Mouse (Mus musculus): ENCODE data around the gene Padi6.

Padi6 gene

DNA sequence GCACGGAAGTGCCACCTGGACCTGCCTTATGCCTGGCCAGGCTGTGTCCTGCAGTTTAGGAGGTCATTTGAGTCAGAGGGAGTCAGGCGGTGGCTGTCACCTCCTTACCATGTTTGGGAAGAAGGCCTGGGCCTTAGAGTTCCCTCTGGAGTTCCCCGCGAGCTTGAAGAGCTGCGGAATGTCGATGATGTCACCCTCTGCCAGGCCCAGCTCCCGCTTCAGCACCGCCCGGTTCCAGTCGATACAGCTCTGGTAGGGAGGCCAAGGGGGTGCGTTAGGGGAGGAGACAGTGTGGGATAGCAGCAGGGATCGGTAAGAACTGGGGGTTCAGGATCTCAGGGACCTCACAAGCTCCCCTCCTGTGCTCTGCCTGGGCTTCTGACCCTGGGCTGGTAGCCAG lies 5.5 kb upstream of the Padi6 start:
- DNase-seq: no peak

DNA sequence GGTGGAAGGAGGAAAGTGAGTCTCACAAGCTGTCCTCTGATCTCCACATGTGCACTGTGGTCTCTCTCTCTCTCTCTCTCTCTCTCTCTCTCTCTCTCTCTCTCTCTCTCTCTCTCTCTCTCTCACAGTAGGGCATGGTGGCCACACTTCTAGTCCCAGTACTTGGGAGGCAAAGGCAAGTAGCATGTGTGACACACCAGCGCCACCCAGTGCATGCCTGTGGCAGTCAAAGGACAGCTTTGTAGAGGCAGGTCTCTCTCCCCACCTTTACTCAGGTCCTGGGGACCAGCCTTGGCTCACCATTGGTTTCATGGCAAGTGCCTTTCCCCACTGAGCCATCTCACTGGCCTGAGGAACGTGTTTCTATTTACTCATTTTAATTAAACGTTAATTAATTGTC lies 2.2 kb upstream of the Padi6 start:
- peak; percentile 91 for DNase-seq

DNA sequence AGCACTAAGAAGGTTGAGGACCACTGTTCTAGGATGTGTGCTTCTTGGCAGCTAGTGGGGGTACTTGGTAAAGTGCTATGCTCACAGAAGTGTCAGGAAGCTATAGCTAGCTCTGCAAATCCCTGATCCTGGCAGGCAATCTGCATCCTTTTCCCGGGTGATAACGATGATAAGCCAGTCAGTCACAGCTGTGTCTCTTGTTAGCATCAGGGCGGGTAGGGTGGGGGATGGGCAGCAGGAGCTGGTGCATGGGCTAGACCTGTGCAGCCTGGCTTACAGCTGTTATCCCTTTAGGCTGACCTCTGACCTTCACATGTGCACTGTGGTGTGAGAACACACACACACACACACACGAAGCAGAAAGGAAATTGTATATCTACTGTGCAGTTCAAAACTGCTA lies 643 bp upstream of the Padi6 start:
- DNase-seq: no peak

DNA sequence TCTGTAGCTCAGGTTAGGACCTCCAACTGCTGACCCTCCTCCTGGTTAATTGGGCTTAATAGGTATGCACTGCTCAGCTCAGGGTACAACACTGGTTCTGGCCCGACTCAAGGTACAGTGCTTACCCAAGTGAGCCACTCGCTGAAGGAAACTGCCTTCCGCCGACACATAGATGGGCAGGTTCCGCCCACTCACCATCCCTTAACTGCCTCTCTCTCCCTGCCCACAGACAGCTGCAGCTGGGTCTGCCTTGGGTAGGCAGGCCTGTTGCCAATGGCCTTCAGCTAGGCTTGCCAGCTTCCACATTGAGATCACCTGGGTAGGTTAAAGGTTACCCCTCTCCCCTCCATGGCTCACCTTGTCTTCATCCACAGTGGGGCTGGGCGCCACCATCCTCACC lies 1.0 kb downstream of the Padi6 start:
- DNase-seq: peak; percentile 39

DNA sequence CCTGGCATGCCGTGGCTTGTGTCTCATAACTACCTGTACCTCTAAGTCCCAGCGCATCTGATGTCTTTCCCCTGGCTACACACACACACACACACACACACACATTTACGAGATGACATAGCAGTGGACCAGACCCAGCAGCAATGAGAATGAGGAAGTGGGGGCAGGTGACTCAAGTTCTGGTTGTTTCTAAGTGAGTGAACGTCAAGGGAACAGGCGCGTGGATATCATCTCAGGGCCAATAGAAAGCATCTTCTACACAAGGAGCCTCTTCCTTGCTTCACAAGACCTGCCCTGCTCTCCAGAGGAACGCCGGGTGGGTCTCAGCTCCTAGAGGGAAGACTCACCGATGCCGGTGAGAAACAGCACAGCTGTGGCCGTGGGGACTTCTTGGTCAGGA lies 1.8 kb downstream of the Padi6 start:
- DNase-seq: no peak

DNA sequence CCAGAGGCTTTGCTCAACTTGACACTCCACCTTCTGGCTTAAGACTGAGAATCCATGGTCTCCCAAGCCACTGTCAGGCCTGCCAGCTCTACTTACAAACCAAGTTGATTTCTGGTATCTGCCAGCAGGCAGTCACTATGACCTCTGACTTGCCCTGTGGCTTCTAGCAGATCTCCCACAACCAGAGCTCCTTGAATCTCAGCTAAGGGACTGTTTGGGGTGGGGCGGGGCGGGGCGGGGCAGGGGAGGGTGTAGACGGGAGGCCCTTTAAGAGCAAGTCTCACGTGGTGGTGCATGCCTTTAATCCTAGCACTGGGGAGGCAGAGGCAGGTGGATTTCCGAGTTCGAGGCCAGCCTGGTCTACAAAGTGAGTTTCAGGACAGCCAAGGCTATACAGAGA lies 9.6 kb downstream of the Padi6 start:
- DNase-seq: no peak

DNA sequence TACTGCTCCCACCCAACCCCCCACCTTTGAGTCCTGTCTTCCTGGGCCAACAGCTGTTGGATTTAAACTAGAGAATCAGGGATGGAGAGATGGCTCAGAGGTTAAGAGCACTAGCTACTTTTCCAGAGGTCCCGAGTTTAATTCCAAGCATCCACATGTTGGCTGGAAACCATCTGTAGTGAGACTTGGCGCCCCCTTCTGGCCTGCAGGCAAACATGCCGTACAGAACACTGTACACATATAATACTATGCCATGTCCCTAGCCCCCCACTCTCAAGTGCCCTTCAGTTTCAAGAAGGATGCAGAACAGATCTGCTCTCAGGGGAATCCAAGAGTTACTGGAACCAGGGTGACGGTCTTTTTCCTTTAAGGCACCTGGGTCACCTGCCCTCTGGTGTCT lies 10.8 kb downstream of the Padi6 start:
- DNase-seq: peak; percentile 68

DNA sequence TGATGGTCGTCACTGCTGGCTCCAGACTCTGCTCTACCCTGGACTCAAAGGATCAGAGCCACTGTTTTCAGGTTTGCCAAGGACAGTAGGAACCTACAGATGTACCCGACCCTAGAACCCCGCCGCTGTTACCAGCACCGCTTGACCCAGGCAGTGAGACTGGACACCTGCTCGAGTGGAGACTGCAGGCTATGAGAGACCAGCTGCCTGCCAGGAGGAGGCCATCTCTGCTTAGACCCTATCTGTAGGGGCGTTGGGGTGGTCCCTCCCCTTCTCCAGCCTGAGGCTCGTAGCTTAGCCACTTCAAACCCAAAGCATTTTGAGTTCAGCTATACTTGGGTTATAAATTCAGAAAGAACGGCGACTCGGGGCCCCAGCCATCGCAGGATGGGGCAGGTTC lies 15.5 kb downstream of the Padi6 start:
- no peak for DNase-seq

DNA sequence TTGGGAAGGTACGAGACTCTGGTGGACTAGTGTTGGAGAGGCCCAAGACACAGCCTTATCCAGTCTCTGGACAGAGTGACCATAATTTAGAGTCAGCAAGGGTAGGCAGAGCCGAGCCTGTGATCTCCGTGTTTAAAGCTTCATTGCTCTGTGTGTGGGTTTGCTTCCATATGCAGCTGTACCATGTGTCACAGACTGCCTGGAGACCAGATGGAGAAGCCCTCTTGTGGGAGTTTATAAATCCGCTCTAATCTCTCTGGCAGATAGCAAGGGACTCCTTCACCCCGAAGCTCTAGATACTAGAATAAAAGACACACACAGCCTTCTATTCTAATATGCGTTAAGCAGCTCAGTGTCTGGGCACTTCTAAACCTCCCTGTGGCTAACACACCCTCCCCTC lies 17.7 kb downstream of the Padi6 start:
- no peak for DNase-seq

DNA sequence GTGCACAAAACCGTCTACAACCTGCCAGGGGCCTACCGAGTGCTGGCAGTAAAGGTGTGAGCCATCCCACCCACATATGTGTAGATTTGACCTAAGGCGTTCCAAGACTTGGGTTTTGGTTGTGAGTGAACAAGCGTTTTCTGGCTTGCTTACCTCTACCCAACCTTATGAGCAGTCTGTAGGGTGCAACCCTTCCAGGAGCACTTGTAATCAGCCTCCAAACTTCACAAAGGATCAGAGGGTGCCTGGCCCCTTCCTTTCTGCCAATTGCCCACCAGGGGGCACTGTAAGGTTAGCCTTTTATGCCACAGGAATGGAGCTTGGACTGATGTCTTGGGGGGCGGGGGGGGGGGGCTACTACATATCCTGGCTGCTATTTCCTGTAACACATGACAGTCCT lies 18.6 kb downstream of the Padi6 start:
- DNase-seq: peak; percentile 72

DNA sequence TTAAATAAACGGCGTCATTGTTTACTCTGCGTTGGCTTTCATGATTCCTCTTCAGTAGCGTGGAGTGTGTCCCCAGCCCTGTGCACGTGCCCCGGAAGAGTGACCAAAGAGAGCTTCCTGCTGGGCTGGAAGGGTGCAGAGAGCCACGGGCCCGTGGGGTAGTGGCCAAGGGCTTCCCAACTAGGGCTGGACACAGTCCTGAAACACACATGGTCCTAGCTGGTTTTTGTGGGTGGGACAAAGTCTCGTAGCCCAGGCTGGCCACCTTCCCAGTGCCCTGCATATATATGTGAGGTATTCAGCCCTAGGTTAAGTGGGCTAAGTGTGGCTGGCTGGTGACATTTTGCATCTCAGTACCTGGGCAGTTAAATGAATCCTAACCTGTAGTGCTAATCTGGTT lies 19.3 kb downstream of the Padi6 start:
- no peak for DNase-seq

DNA sequence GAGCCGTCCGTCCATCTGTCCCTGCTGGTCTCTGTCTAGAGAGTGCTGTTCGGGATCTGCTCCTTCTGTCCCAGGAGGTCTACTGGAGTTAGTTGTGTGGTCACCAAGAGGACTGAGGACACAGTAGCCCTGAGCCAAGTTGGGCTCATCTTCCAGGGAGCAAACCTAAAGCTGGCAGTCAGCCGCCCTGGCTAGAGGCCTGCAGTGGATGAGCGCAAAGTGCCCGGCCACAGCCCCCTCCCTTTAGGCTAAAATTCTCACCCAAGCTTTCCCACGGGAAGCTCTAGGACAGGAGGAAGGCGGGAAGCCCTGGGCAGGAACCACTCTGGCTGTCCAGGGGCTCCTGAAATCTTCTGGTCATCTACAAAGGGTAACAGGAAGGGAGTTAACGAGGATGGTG lies 19.7 kb downstream of the Padi6 start:
- no peak for DNase-seq

DNA sequence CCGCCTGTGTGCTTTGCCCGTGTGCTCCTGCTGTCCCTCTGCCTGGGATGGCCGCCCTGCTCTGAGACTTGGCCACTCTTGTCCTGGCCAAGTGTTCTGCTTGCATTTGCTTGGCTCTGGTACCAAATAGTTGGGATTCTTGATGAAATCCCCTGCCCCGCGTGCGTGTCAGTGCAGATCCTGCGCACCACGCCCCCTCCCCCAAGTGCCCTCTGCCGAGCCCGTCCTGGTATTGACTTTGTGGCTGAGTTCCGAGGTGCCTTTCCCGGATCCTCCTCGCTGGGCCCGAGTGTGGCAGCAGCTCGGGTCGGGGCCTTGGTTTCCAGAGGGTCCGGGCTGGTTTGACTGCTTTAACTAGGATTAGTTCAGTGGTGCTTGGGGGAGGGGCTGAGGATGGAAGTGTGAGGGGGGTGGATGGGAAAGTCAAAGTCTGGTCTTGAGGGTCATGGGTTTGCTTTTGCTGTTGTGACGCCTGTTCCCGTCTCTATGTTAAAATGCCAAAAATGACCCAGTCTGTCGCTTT lies 20.4 kb downstream of the Padi6 start:
- no peak for DNase-seq

DNA sequence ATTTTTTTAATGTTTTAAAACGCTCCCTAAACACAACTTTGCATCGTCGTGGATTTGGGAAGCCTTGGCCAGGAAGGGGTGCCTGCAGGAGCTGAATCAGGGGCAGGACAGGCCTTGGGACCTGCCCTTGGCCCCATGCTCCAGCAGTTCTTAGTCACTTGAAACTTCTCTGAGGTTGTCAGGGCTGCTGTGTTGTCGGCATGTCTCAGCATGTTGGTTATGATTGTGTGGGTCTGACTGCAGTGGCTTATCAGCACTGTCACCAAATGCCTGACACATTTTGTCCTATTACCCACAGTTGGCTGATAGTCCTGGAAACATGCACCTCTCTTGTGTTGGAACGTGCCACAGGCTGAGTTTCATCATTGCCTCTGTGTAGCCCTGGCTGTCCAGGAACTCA lies 22.4 kb downstream of the Padi6 start:
- no peak for DNase-seq

DNA sequence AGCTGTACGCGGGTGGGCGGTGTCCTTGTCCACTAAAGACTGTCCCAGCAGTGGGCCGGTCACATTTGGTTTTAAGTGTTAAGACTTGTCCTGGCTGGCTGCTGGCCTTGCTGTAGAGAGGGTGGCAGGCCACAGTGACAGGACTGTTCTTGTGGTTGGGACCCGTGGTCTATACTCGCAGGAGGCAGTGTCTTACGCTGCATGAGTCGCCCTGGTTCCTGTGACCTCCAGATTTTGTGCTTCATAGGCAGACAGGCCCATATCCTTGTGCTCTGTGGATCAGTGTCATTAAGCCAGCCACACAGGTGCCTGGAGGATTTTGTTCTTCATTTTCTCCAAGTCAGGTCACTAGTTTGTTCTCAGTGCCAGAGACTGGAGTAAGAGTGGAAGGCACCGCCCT lies 24.0 kb downstream of the Padi6 start:
- DNase-seq: no peak

DNA sequence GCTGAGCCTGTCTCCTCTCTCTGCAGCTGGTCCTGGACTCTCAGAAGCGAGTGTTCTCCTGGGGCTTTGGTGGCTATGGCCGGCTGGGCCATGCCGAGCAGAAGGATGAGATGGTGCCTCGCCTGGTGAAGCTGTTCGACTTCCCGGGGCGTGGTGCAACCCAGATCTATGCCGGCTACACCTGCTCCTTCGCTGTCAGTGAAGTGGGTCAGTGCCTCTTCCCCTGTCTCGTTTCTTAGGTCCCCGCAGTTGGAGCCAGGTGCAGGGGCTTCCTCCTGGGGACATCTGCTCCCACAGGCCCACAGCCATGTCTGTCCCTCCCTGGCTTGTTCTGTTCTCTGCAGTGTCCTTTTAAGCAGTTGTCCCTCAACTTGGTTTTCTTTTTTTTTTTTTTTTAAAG lies 25.4 kb downstream of the Padi6 start:
- peak; percentile 51 for DNase-seq

DNA sequence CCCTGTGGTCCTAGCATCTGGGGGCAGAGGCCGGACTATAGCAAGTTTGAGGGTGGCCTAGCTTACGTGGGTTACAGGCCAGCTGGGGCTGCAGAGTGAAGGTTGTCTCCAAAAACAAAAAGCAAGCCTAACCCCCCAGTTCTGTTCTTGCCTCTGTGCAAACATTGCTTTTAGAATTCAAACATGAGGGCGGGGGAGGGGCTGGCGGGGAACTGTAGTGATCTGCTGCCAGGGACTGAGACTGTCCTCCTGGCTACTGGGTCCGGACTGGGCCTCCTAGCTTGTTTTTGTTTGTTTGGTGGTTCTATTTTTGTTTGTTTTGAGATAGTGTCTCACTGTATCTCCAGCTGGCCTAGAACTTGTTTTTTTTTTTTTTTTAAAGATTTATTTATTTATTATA lies 27.9 kb downstream of the Padi6 start:
- DNase-seq: no peak

DNA sequence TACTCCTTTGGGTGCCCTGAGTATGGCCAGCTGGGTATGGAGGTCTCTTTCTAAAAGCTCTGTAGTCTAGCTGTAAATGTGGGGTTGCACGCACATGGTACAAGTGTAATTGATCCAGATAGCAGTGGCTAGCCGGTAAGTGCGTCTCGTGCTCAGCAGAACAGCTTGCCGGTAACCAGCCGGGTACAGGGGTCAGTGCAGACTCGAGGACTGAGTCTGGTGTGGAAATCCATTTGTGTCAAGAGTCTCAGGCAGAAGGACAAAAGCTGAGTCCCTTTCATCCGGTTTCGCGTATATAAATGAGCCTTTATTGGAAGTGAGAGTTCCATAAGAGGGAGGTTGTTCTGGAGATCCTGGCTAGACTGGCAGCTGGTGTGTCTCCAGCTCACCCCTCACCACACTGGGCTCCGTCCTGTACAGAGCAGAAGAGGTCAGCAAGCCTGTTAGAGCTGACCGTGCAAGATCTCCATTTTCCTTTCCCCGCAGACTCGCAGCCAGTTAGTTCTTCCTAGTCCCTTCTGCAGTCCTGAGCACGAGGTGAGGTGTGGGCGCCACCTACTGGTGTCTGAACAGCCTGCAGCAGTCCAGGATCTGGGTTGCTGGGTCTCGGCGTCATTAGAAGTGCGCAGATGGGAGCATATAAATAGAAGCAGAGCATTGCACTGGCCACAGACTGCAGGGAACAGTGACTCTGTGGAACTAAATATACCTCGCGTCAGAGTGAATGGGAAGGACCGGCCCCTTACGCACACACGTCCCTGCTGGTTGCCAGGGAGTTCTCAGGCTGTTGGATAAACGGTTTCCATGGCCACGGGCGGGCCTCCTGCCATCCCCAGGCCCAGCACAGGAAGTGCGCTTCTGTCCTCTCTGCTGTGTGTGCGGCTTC lies 28.7 kb downstream of the Padi6 start:
- peak; percentile 91 for DNase-seq

DNA sequence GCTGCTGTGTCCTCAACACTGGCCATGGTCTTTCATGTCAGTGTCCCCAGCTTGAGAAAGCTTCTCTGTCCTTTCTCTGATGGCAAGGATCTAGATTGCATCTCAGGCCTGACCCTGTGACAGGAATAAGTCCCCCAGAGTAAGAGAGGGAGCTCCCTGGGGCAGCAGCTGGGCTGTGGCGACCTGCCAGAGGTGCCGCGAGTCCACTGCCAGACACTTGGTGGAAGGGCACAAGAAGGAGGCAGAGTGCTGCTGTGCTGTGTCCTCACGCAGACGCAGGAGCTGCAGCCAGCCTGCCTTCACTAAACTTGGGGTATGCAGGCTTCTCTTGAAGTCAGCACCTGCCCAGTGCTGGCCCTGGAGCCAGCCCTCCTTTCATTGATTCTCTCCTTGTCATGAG lies 31.1 kb downstream of the Padi6 start:
- no peak for DNase-seq

DNA sequence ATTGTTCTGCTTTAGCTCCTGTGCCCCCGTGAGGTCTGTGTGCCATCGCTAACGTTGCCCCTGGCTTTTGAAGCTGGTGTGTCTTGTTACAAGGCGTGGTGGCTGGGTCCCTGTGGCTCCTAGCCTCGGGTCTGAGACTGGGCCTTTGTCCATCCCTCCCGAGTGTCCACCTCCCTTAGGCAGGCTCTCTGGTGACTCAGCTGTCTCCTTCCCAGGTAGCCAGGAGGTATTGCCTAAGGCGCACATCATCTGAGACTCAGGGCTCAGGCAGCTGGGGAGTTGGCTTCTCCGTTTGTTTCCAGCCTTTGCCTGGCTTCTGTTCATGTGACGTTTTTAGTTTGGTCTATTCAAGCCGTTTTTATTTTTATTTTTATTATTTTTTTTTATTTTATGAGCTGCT lies 31.7 kb downstream of the Padi6 start:
- DNase-seq: no peak

DNA sequence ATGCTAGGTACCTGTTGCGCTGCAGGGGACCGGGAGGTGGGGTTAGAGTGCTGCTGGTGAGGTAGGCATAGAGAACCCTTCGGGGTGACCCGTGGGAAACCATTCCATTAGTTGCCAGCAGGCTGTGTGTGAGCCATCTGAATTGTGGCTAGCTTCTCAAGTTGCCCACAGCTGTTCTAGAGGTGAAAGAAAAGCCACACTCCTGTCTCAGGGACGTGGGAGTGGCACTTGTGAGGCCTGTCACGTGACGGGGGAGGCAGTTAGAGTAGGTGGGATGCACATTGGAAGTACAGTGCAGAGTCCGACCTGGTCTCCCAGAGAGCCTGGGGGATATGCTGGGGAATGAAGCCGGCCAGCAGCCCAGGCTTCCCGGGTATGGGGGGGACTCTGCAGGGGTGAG lies 32.8 kb downstream of the Padi6 start:
- no peak for DNase-seq

DNA sequence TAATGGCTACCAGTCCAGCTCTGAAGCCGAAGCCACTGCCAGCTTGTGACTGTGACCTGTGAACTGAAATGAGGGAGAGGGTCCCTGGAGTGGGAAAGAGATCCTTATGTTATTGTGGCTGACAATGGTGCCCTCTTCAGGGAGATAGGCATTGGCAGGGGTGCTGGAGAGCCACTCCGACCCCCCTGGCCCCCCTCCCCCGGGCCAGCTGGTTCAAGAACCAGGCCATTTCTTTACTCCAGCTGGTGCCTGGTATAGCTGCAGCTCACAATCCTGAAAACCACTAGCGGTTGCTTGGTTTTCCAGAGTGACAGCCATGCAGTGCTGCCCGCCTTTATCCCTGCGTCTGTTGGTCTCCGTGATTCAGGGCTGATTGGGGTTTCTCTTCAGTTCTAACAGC lies 33.3 kb downstream of the Padi6 start:
- DNase-seq: no peak

DNA sequence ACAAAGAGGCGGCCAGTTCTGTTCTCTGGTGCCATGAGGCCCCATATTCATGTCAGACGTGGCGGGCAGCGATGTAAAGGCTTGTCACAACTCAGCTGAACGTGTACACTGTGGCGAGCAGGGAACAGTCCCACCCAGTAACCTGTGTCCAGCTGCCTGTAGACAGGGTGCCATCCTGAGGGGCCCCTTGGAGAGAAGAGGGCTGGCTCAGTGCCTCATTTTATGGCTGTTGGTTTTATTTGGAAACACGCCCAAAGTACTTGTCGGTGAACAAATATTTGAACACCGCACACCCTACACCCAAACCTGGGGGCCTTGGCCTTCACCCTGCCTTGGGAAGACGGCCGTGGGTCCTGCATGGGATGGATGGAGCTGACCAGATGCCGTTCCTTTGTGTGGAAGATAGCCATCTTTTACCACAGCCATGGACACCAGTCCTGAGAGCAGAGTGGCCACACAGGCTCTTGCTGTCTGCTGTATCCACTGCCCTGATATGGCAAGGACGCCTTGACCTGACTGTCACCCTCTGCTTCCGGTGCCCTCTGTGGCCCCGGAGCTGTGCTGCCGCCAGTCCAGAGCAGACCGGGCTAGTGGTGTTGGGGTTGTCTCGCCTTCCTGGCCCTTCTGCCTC lies 34.0 kb downstream of the Padi6 start:
- DNase-seq: no peak

DNA sequence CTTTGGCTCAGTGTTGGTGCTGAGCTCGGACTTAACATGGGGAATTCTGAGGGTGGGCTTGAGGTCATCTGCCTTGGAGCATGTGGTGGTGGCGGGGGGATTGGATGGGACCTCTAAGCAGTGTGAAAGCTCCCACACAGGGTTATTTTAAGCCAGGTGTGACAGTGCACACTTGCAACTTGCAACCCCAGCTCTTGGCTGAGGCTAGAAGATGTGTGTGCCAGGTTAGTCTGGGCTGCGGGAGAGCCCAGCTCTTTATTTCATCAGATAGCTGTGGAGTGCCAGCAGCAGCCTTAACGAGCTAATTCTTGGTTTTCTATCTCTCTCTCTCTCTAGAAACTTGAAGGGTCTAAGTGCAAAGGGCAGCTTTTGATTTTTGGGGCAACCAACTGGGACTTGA lies 34.8 kb downstream of the Padi6 start:
- DNase-seq: no peak

DNA sequence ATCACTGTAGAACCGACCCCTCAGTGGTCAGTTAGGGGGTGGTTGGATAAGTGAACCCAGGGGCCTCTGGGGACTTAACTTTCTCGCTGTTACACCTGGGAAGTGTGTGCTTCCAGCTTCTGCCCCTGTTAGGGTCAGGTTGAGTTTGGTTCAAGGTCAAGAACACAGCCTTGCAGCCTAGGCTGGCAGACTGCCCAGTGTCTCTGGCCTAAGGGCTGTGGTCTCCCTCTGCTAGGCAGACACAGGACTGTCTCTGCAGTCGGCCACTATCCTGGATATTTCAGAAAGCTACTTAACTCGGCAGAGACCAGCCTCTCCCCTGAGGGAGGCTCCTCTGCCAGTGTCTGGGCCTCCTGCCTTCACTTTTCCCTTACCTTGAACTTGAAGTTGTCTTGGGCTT lies 38.3 kb downstream of the Padi6 start:
- DNase-seq: no peak

All from thymus, postnatal 4 days (tissue).